Mouse (Mus musculus): ENCODE results near the gene Zfyve28. TPM values are rescaled to one million over a fixed set of nuclear protein-coding genes. Genes with fewer than 3 reads are reported as not detected.

Zfyve28 gene
- total RNA-seq, 2 experiments from 2014 or later, result 0.42 to 0.59 TPM

GRCm38 (mm10) chr5:34204911-34205310 is 83.3 kb downstream of the Zfyve28 start:
- DNase-seq, result no peak

GRCm38 (mm10) chr5:34202006-34202405 is 86.2 kb downstream of the Zfyve28 start:
- DNase-seq, result no peak

- no peak for DNase-seq
These were observed 86.9 kb downstream of the Zfyve28 start for GRCm38 (mm10) chr5:34201396-34201795.

GRCm38 (mm10) chr5:34198615-34199014 is 89.6 kb downstream of the Zfyve28 start:
- DNase-seq, result no peak

- no peak for DNase-seq
These were observed 91.0 kb downstream of the Zfyve28 start for GRCm38 (mm10) chr5:34197243-34197642.

- no peak for DNase-seq
These were observed 91.8 kb downstream of the Zfyve28 start for GRCm38 (mm10) chr5:34196423-34196822.

- DNase-seq, result no peak
These were observed 92.5 kb downstream of the Zfyve28 start for GRCm38 (mm10) chr5:34195786-34196185.

GRCm38 (mm10) chr5:34194975-34195662 is 93.1 kb downstream of the Zfyve28 start:
- DNase-seq, result no peak

- DNase-seq, result no peak
These were observed 93.8 kb downstream of the Zfyve28 start for GRCm38 (mm10) chr5:34194426-34194825.

GRCm38 (mm10) chr5:34191843-34192242 is 96.4 kb downstream of the Zfyve28 start:
- DNase-seq, result no peak

- peak in 1 of 2 experiments; percentile 64 for DNase-seq
These were observed 97.2 kb downstream of the Zfyve28 start for GRCm38 (mm10) chr5:34191021-34191420.

- no peak for DNase-seq
These were observed 98.7 kb downstream of the Zfyve28 start for GRCm38 (mm10) chr5:34189521-34189920.

GRCm38 (mm10) chr5:34188856-34189255 is 99.4 kb downstream of the Zfyve28 start:
- DNase-seq, result no peak

GRCm38 (mm10) chr5:34187601-34188316 is 100.5 kb downstream of the Zfyve28 start, which contains the start of gene Mxd4:
Mxd4 (minus strand) TSS chr5:34187720.
- DNase-seq, result peak; percentile 99 to 100

GRCm38 (mm10) chr5:34186961-34187391 is 101.3 kb downstream of the Zfyve28 start:
- DNase-seq, result peak; percentile 76

GRCm38 (mm10) chr5:34186391-34186790 is 101.9 kb downstream of the Zfyve28 start:
- DNase-seq, result peak in 1 of 2 experiments; percentile 50

- no peak for DNase-seq
These were observed 102.5 kb downstream of the Zfyve28 start for GRCm38 (mm10) chr5:34185791-34186190.

GRCm38 (mm10) chr5:34185051-34185580 is 103.1 kb downstream of the Zfyve28 start:
- no peak for DNase-seq

- DNase-seq, result no peak
These were observed 104.3 kb downstream of the Zfyve28 start for GRCm38 (mm10) chr5:34183976-34184375.

- DNase-seq, result peak; percentile 82 to 92
These were observed 104.9 kb downstream of the Zfyve28 start for GRCm38 (mm10) chr5:34183156-34183880.

GRCm38 (mm10) chr5:34182486-34182885 is 105.8 kb downstream of the Zfyve28 start:
- DNase-seq, result peak; percentile 60 to 80

GRCm38 (mm10) chr5:34177821-34178220 is 110.4 kb downstream of the Zfyve28 start:
- DNase-seq, result no peak

All from heart, adult 18-20 months (tissue).